Mouse (Mus musculus) c-Kit-negative CD71-positive TER-119-positive erythroid progenitor cells, embryonic 14.5 days (primary cell): ENCODE results near the gene Prl2a1.
"Not testable (repeated sequence)": the region's sequence is repeated elsewhere in the genome, so short reads cannot be mapped to it uniquely, and the experiment has no call there.

ENCODE experiments used
- DNase-seq: peaks from one replicate; pipeline ENCODE4 v3.0.0-alpha.2; 2013; ENCODE audit warnings: low read depth, low spot score

Gene Prl2a1

GRCm38 (mm10) chr13:27801354-27801753 lies at the start of gene Prl2a1:
Gene Prl2a1 (plus strand): TSS chr13:27801654.
- no peak for DNase-seq

GRCm38 (mm10) chr13:27780704-27781103 lies 20.8 kb upstream of the Prl2a1 start, which contains the start of gene Prl7c1:
Gene Prl7c1 (minus strand): TSS chr13:27780804.
- not testable (repeated sequence) for DNase-seq

DNA sequence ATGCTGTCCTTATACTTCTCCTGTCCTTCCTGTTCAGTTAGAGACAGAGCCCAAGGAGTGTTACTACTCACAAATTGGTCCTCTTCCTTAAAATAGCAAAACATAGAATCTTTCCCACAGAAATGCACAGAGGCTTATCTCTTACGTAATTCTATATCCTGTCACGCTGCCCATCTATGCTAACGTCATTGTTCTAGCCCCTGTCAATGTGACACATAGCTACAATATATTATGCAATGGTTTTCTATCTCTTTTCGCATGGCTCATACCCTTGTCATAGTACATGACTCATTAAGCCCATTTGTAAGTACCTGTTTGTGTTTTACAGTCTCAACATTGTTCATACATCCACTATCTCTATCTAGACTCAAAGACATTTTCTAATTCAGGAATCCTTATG lies 2.2 kb upstream of the Prl2a1 start:
- no peak for DNase-seq

DNA sequence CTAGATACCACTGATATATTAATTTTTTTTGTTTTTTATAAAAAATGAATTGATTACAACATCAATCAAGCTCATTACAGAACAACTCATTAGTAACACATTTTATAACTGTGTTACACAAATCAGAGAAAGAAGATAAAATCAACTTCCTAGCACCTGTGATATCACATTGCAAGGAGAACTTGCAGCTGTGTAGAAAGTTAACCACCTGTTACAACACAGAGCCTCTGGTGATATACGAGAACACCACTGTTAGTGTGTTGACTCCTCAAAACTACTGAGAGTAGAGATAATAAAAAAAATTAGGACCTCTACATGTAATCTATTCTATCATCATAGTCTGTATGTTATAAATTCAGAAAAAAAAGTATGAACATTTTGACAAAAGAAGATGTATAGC lies 1.3 kb downstream of the Prl2a1 start:
- DNase-seq: no peak

DNA sequence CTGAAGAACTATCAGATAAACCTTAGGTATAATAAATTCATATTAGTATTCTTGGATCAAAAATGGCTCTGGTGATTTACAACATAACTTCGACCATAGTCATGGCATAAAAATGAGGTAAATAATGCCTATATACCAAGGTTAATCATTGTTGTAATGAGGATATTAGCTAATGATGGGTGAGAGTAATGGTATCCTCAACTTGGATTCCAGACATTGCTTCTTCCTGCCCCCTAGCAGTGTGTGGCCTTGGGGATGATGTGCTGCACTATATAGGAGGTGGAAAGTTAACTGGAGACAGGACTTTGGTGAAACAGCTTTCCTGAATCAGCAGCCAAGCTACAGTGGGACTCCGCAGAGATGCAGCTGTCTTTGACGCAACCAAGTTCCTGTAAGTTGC lies 47.6 kb downstream of the Prl2a1 start, which contains the start of gene Prl2c1:
Gene Prl2c1, plus strand, starts transcription at position 301 of the 400 bp plus-strand sequence.
- no peak for DNase-seq
